Mouse (Mus musculus) gastrocnemius, adult 18-20 months (tissue): Measurements from ENCODE around the gene Slc25a48. TPM values are rescaled to one million over a fixed set of nuclear protein-coding genes. Genes with fewer than 3 reads are reported as not detected.

Experiments
- DNase-seq: peaks from one replicate; pipeline ENCODE4 v3.0.0; 2021; ENCODE audit warnings: low spot score
- long read RNA-seq, 2 experiments: library from polyadenylated mRNA; stranded (forward); transcript quantifications; one replicate each; pipeline ENCODE4 v2.0.0; 2021
- total RNA-seq, 2 experiments: library from RNA; stranded (reverse); gene quantifications; 2 replicates each; pipeline ENCODE4 v1.2.3; 2021

Slc25a48 gene
- total RNA-seq = not detected
- long read RNA-seq, experiment 1 = 0 reads
- long read RNA-seq, experiment 2 = 0 reads

DNA sequence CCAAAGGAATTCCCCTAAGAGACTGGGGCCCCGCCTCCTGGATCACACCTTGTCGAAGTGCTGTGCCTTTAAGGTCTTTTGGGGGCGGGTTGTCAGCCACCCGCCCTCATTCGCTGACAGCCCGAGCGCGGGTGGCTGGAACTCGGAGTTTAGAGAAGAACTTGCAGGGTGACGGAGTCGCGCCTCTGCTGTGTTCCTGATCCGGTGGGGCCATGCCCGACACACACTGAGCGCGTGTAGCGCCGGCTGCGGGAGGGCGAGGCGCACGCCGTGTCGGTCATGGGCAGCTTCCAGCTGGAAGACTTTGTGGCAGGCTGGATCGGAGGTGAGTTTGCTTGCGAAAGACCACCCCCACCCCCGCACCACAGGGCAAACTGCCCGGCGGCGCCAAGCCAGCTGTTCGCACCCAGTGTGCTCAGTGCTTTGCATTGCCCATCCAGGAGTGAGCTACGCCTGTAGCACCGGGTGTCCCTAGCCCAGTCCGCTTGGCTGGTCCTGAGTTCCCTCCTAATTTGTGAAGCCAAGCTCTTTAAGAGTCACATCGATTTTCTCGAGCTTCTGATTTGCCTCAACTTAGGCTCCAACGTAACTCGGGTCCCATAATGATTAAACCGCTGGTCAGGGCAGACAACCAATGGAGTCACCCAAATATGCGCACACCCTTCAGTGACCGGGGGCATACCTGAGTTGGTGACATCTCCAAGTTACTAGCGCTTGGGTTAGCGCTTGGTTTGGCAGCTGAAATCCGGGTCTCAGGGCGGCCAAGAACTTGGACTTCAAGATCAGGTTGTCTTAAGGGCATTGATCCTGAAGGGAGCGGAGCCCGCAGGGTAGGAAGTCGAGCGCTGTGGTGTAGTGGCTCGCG lies at the start of gene Slc25a48:
Slc25a48 (plus strand) TSS at position 145 of the 865 bp plus-strand sequence.
- no peak for DNase-seq

DNA sequence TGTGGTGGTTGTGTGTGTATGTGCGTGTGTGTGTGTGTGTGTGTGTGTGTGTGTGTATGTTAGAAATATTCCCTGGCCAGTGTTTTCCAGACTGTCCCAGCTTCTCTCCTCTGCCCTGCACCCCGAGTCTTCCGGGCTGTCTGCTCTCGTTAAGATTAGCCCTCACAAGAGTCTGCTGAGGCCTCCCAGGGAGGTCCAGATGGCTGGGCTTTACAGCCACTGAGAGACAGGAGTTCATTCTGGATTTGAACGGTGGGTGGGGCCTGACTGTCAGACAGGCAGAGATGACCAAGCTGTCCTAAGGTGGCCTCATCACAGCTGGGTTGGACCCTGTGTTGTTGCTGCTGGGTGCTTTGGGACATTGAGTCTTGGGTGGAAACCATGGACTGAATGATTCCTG lies 40.6 kb upstream of the Slc25a48 start:
- DNase-seq = no peak

GRCm38 (mm10) chr13:56401186-56401585 lies 37.0 kb upstream of the Slc25a48 start:
- no peak for DNase-seq

- no peak for DNase-seq
Measured at GRCm38 (mm10) chr13:56403381-56404086, 34.6 kb upstream of the Slc25a48 start.

DNA sequence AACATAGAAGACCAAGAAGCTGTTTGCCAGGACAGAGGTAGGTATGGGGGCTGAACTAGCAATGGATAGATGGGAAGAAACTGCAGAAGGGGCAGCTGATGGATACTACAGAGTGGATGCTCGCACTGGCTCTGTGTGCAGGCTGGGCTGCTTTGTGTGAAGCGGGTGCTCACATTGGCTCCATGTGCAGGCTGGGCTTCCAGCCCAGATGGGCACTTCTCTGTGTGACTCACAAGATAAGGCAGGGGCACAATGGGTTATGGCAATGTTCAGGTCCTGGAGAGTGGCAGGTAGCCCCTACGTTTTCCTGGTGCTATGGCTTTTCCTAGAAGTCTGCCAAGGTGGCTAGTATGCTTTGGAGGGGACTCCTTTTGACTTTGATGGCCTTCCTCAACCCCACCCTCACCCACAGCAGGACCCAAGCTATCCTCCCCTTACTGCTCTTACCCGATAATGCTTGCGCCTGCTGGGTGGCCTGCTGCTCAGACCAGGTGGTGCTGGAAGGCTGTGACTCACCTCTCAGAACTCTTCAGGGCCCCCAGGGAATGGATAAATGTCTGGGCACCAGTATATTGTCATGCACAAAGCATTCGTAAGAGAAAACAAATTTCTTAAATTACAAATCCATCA lies 33.5 kb upstream of the Slc25a48 start:
- DNase-seq = no peak

GRCm38 (mm10) chr13:56412286-56412873 lies 25.8 kb upstream of the Slc25a48 start:
- DNase-seq = no peak

DNA sequence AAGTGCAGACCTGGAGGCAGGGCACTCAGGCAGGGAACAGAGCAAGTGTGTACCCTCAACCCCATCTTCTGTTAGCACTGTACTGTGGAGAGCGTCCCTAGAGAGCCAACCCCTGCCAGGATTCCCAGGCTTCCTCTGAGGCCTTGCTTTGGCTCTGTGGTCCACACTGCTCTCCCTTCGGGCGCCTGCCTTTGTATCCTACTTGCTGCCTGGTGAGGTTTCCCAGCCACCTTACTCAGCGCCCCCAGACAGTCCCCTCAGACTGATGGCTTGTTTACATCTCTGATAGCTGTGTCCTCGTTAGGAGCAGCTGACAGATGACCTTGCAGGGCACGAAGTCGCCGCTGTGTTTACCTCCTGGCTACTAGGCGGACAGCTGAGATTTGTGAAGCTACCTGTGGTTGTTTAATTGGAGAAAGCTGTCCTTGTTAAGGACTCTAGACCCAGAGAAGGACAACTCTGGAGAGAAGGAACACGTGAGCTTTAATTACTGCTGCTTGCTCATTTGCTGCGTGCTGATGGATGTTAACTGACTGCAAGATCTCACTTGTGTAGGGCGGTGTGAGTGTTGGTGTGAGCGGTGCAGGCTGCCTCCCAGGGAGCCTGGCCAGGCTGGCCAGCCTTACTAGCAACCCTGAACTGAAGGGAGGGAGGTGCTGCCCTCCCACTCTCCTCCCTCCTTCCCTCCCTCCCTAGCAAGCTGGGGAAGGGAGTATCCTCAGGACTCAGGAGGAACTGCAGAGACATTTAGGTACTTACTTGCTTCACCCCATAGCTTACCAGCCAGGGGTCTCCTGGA lies 19.3 kb upstream of the Slc25a48 start:
- DNase-seq = no peak

DNA sequence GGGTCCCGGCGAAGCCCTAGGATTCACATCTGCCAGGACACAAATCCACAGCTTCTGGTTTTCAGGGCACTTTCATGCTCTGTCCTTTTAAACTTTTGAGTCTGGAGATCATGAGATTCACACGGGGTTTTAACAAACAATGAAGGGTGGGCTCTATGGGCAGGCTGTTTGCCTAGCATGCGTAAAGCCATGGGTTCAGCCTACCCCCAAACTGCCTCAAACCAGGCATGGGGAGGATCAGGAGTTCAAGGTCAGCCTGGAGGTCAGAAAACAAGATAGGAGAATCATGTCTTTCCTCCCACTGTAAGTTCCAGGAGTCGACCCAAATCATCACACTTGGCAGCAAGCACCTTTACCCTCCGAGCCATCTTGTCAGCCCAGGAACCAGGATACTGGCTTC lies 18.6 kb upstream of the Slc25a48 start:
- DNase-seq = no peak

DNA sequence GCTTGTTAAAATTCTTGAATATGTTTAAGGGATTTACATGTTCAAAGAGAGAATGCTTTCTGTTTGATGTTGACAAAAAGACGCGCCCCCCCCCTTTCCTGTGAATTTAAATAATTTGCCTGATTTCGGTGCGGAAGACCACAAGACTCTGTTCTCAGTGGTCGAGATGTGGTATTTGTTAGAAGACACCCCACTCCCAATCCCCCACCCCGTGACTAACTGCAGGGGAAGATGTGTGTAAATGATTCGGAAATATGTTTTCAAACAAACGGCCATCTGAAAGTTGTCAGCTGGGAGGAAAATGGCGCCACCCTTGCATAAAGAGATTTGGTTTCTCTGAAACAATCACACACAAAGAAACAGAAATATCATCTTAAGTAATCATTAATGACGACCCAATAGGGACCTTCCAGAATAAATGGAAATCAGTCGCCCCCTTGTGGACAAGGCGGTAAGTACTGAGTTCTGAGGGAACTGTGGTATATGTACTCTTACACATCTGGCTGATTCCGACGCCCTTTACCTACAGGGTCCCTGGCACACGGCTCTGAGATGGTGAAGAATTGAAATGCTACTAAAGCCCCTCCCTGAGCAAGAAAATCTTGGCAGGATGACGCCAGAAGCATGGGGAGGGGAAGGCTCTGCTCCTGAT lies 16.0 kb upstream of the Slc25a48 start:
- peak; percentile 75 for DNase-seq

DNA sequence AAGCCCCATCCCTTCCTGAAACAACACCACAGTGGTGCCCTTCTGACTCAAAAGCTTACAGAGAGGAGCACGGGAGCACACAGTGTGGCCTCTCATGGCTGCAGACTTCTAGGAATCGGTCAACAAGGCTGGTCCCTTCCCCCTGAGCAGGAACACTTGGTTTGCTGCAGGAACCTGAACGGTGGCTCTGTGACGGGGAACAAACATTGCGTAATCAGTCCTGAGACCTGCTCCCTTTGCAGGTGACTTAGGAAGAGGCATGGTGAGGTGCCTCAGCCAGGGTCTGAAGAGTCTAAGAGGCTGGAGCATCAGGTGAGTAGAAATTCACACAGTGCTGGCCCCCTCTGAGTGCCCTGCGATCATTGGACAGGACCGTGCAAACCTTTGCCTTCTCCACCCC lies 12.2 kb upstream of the Slc25a48 start:
- DNase-seq = no peak

GRCm38 (mm10) chr13:56426365-56426764 lies 11.8 kb upstream of the Slc25a48 start, which contains the start of gene Gm3045:
Gene Gm3045, plus strand, starts transcription at chr13:56426594.
- DNase-seq = no peak

DNA sequence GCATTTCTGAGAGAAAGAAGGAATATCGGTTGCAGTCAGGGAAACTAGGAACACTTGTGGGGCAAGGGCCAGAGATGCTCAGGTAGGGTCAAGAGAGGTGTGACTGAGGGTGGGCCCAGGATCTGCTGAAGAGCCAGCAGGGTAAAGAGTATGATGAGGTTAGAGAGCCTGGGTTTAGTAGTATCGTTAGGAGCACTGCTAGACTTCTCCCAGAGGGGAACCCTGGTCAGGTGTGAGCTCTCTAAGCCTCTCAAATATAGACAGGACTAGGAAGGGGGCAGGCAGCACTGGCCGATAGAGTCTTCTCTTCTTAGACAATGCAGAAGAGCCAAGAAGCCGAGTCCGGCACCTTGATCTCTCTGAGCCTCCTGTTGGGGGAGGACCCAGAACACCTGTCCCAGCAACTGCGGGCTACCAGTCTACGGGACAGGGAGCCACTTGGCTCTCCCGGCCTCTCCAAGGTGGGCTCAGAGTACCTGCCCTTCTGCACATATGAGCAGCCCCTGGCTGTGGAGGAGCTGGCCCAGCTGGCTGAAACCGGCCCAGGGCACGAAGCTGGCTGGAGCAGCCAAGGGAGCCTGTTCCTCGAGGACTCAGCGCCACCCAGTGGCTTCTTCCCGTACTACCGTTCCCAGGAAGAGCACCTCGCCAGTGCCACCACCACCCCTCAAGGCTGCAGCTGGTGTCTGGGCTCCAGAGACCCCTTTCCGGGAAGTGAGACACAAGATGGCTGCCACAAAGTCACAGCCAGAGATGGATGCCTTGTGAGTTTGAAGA lies 9.2 kb upstream of the Slc25a48 start:
- peak; percentile 60 for DNase-seq

DNA sequence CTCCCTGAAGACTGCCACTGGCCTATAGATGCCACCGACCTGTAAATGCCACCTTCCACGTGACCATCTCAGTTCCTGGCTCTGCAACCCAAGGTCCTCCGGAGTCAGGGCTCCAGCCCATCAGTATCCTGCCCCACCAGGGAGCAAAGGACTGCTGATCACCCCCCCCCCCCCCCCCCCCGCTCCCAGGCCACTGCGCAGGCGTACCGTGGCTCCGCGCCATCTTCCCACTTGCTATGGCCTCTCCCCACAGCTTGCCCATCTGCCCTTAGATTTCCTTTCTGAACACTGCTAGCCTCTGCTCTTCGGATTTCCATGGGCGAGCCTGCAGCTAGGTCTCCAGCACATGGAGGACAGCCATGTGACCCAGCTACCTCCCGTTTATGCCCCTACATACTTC lies 5.7 kb upstream of the Slc25a48 start:
- DNase-seq = no peak

DNA sequence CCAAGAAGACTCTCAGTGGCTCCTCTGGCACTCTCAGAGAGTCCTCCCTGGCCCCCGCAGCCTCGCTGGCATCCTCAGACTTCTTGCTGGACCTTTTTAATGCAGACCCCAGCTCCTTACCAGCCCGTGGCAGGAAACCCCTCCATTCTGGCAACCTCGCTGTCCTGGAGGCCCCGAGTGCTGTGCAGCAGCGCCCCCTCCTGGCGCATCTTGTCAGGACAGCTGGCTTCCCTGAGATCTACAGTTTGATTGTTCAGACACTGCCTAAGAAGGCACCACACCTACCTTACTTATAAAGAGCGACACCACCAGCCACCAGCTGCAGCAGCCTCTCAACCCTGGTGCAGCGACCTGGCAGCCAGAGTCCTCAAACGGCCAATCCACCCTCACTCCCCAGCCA lies 4.7 kb upstream of the Slc25a48 start:
- DNase-seq = no peak

- no peak for DNase-seq
Measured at GRCm38 (mm10) chr13:56434311-56434751, 3.8 kb upstream of the Slc25a48 start.

GRCm38 (mm10) chr13:56435615-56436287 lies 2.4 kb upstream of the Slc25a48 start:
- DNase-seq = no peak

DNA sequence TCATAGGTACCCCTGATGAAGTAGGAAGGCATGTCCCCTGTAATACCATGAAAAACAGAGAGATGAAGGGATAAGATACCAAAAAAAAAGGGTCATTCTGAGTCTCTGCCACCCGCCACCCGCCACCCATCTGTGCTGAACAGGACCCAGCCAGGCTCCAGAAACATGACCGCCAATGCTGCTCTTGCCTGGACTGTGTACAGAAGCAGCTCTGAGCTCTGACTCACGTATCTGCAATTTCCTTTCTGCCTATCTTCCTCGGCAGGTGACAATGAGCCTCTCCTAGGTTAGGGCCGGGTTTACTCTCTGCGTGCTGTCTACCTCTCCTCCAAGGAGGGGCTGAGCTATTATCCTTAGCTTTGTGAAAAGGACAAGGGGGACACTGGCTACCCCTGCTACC lies 5.3 kb downstream of the Slc25a48 start:
- DNase-seq = no peak

- DNase-seq = no peak
Measured at GRCm38 (mm10) chr13:56444112-56444511, 6.0 kb downstream of the Slc25a48 start.

DNA sequence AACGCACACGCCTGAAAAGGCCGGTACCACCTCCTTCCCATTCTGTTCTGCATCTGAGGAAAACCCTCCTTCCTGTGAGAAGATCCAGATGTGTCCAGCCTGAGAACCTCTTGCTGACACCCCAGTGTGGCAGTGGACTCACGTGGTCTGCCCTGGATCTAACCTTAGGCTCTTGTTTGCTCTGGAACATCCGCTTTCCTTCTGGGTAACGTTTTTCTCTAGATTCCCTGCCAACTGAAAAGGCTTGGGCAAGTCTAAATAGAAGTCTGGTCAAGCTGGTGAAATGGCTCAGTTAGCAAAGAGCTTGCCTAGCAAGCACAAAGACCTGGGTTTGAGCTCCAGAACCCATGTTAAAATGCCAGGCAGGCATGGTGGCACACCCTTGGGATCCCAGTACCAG lies 6.8 kb downstream of the Slc25a48 start:
- no peak for DNase-seq
